Mouse (Mus musculus) kidney, adult 2 months (tissue): ENCODE measurements at regions not wholly inside any gene's neighbourhood (a gene's known extent, or its start where the extent isn't known, plus 50 kb on each side); places are given as distances from the start of the nearest gene placed in this dataset.

Experiments
- CTCF ChIP-seq: fragments of 200-500 bp; conservative IDR thresholded peaks from 2 replicates; pipeline ENCODE4 v1.5.1; 2011; ENCODE audit warnings: low read depth, mild to moderate bottlenecking, control low read depth, low read length, moderate library complexity, mixed read lengths; ENCODE audit not compliant: insufficient read depth, insufficient read length
- POLR2A ChIP-seq: fragments of 200-500 bp; IDR thresholded peaks from one replicate; pipeline ENCODE4 v1.6.1; 2011; ENCODE audit warnings: low read depth, low read length, control low read depth

GRCm38 (mm10) chr3:151294606-151295005 is 143.1 kb upstream of the Adgrl4 start:
- no peak for TF ChIP-seq POLR2A
- TF ChIP-seq CTCF = no peak
